Mouse (Mus musculus): ENCODE measurements around the gene Zfp472. TPM values are rescaled to one million over a fixed set of nuclear protein-coding genes. Genes with fewer than 3 reads are reported as not detected.

Zfp472 gene
- total RNA-seq (2021), result 1 to 10 TPM; 1.3 to 1.5 TPM
- long read RNA-seq, experiment 1, partial matches to known transcripts, result 0 of 1 reads
- long read RNA-seq, experiment 1, other reads (novel, unspliced or antisense), result 0 of 1 reads
- long read RNA-seq, experiment 2, partial matches to known transcripts, result 0 of 1 reads
- long read RNA-seq, experiment 2, other reads (novel, unspliced or antisense), result 0 of 1 reads

DNA sequence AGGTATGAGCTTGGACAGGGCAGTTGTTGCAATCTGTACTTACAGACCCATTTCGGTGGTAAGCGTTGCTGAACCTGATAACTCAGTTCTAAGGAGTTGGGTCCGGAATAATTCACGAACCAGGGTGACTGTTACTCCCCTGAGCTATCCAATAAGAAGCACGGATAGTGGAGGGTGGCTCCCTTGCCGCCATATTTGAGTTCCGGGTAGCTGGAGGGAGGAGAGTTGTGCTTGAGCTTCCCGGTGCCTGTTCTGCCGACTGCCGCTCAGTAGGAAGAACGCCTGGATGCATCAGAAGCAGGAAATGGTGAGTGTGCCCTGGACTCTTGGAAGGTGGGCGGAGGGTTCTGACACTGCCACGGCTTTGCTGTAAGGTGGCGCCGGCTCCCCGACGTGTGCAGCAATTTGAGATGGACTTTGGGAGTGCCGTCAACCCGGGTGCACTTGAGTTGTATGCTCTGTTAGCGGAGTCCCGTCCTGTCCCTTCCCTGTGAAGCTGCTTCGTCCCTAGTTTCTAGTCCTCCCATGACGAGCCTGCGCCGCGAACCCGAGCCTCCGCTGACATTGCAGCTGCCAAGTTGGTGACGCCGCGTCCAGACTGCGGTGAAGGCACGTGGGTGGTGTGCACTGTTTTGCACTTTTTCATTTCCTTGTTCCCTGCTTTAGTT is at the start of gene Zfp472:
Gene Zfp472 (plus strand): TSS at position 192 of the 668 bp plus-strand sequence.
- DNase-seq, result peak; percentile 81 to 82
- intact Hi-C loops (cut with DNase I), result no loop called here

DNA sequence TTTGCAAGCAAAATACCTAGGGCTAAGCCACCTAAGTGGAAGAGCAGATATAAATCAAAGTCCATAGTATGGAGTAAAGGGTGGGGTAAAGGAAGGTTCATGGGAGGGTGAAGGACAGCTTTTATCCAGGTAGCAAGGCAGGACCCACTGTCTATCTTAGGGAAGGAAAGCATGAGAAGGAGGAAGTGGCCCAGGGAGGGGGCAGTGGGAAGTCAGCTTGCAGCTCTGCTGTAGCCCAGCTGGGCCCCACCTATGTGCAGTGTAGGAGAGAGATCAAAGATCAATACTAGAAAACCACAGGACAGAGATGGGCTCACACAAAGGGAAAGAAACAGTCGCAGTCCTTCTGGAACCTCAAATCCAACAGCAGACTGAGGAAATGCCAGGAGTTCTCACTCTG is 49.5 kb upstream of the Zfp472 start:
- no peak for DNase-seq
- intact Hi-C loops (cut with DNase I), result no loop called here

DNA sequence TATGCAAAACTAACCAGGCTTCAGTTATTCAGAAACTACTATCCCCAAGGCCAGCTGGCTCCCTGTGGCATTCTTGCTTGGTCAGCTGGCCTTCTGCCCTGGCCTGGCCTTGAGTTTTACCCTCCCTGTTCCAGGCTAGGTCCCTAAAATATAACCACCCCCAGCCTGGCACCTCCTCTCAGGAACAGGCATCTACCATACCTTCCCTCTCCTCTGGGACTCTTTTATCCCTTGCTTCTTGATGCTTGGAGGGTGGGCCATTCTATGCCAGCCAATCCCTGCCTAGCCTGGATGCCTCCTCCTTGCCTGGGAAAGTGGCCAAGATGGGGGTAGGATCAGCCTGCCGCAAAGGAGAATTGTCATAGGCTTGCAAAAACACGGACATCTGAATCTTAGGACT is 48.5 kb upstream of the Zfp472 start, which contains the start of gene Cyp4f14:
Gene Cyp4f14 (minus strand): TSS at position 212 of the 400 bp plus-strand sequence.
- DNase-seq, result peak in 1 of 2 experiments; percentile 31
- intact Hi-C loops (cut with DNase I), result no loop called here

DNA sequence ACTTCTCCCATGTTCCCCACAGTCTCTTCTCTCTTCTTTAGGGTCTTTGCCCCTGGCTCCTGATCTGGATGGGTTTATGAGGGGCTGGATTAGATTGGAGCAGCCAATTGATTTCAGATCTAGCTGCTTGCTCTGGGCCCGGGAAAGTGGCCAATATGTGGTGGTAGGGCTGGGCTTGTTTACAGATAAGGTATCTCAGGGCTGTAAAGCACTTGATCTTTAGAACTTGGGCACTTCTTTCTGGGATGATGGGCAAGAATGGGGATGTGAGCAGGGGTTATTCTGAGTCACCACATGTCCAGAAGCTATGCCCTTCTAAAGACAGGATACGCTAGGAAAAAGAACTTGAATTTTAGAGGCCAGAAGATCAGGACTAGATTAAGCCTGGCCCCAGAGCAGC is 46.5 kb upstream of the Zfp472 start:
- intact Hi-C loops (cut with DNase I), result no loop called here
- DNase-seq, result no peak

DNA sequence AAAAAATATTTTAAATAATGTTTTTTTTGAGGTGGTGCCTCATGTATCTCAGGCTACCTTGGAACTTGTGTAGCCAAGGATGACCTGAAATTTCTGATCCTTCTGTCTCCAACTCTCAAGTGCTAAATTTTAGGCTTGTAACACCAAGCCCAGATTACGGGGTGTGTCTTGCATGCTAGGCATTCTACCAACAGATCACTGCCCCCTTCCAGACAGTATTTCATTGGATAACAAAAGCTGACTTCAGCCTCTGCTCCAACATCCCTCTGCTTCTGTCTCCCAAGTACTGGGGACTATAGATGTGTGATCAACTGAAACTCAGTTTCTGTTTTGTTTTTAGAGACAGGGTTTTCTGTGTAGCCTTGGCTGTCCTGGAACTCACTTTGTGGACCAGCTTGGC is 41.9 kb upstream of the Zfp472 start:
- intact Hi-C loops (cut with DNase I), result no loop called here
- DNase-seq, result no peak

DNA sequence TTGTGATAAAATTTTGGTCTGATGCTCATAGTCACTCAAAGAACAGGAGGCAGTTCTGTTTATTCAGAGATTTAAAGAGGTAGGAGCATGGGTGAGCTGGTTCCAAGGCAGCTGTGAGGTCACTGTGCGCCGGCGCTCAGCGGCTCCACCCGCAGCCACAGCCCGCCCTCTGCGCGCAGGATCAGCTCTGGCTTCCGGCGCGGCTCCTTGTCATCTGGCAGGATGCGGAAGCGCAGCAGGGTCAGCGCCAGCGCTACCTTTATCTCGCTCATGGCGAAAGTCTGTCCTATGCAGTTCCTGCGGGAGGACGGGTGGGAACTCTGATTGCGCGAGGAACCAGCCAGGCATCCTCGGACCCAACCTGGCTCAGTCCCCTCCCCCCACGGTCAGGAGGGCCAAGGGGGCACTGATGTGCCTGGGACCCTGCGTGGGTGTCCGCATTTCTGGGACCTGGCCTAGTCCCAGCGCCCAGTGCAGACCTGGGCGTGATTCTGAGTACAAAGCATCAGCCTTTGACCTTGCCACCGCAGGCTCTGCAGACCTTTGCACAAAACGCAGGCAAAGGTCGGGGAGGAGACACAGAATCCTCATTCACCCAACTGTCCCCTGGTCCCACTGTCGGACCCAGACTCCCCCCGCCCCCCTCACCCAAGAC is 40.8 kb upstream of the Zfp472 start:
- intact Hi-C loops (cut with DNase I), result no loop called here
- peak; percentile 46 to 57 for DNase-seq

DNA sequence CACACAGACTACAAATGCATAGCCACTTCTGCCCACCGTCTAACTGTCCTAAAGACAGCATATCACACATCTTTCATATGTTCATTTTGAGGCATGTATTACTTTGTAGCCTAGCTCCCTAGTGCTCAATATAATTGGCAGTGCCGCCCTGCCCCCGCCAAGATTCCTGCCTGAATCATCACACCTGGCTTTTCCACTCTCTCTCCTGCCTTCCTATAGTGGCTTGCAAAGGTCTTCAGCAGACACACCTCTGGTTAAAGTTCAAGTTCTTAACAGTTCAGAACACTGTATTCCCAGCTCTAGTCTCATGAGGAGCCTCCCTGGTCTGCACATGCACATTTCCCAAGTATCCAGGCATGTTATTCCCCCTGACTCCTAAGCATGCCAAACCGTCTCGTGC is 37.8 kb upstream of the Zfp472 start:
- intact Hi-C loops (cut with DNase I), result no loop called here
- no peak for DNase-seq

DNA sequence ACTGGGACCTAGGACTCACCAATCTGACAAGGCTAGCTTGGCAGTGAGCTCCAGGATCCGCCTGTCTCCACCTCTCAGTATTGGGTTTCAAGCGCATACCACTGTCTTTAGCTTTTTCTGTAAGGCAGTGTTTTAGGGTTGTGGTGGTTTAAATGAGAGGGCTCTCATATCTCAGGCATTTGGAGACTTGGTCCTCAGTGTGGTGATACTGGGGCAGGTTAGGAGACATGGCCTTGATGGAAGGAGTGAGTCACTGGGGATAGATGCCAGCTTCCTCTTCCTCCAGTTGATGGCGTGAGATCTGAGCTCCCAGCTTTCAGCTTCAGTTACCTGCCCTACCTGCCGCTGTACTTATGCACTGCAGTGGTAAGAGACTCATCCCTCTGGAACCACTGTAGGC is 25.8 kb upstream of the Zfp472 start:
- no peak for DNase-seq
- intact Hi-C loops (cut with DNase I), result no loop called here

DNA sequence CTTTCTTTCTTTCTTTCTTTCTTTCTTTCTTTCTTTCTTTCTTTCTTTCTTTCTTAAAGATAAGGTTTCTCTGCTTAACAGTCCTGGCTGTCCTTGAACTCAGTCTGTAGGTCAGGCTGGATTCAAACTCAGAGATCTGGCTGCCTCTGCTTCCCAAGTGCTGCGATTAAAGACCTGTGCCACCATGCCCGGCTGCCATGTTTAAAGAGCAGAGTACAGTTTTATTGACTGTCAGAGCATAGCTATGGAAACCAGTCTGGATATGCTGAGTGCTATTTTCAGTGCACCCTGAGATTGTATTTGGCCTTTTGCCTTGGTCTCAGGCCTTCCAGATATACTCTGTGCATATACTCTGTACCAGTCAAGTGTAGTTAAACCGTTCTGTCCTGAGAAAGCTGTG is 22.0 kb upstream of the Zfp472 start:
- intact Hi-C loops (cut with DNase I), result no loop called here
- DNase-seq, result no peak

DNA sequence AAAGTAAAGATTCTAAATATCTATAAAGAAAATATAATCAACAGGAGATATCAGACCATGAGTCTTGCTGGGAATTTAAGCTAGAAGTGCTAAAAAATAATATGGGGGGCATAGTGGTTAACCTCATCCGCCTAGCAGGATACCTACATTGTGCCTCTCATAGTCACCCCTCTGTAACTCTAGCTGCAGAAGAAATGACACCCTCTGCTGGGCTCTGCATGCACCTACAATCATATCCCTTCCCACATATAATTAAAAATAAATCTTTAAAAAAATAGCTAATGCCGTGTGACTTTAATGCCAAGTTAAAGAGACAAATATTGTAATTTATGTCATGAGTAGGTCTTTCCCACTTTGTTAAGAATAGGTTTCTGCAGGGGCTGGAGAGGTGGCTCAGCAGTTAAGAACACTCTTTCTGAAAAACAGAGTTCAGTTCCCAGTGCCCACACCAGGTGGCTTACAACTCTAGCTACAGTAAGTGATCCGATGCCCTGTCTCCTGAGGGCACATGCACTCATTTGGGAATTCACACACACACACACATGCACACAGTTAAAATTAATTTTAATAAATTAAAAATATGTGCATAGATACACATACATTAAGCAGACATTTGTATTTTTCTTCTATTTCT is 21.1 kb upstream of the Zfp472 start:
- intact Hi-C loops (cut with DNase I), result loop anchor here (5.0 kb wide), 2 partner anchors 37 to 177 kb away; no protein-coding TSS in a partner anchor
- DNase-seq, result no peak

DNA sequence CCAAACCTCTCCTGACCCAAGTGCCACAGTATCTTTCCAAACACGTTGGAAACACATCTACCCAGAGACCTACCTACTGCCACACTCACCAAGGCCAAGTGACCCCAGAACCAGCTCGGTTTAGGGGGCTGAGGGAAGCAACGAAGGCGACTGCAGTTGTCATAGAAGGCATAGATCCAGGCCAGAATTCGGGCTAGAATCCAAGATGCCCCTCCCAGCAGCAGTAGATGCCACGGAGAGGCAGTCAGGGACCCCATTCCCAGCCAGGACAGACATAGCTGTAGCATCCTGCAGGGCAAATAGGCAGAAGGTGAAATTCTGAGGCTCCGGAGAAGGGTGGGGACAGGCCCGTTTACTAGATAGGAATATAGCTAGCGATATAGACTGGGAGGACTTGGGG is 18.9 kb upstream of the Zfp472 start:
- intact Hi-C loops (cut with DNase I), result loop anchor here (5.0 kb wide), 2 partner anchors 39 to 179 kb away; no protein-coding TSS in a partner anchor
- no peak for DNase-seq

DNA sequence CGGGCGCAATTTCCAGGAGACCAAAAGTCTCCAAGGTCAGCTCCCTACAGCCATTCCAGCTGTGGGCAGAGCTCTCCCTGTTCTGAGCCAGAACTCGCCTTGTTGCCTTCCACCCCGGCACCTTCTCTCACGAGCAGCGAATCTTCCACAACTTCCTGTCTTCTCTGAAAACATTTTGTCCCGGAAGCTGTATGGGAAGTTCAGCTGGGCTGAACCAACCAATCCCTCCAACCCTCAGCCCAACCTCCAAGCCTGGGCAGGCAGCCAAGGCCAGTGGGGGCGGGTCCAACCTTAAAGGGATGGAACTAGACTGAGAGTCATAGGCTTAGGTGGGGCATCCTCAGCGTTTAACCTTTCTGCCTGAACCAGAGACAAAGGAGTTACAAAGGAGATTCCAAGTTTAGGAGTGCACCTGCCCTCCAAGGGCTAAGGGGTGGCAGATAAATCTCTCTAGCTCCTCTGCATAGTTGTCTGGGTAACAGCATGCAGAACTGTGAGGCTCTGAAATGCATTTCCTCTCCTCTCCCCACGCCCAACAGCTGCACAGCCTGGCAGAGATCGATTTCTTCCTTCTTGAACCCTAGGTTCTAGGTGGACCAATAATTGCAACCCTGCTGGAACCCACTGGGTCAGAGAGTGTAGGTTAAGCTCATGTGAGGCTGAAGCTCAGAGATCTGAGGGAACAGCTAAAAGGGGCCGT is 18.2 kb upstream of the Zfp472 start, which contains the start of gene Cyp4f13:
Gene Cyp4f13 (minus strand): TSS at position 188 of the 700 bp plus-strand sequence.
- DNase-seq, result peak; percentile 98 to 100
- intact Hi-C loops (cut with DNase I), result loop anchor here (5.0 kb wide), 2 partner anchors 40 to 180 kb away; no protein-coding TSS in a partner anchor

DNA sequence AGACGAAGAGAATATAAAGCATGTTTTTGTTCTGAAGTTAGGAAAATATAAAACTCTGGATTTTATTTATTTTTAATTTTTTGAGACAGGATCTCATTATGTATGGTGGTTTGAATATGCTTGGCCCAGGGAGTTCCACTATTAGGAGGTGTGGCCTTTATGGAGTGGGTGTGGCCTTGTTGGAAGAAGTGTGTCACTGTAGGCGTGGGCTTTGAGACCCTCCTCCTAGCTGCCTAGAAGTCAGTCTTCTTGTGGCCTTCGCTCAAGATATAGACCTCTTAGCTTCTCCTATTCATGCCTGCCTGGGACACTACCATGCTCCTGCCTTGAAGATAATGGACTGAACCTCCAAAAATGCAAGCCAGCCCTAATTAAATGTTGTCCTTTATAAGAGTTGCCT is 15.5 kb upstream of the Zfp472 start:
- intact Hi-C loops (cut with DNase I), result loop anchor here (10.0 kb wide), 1 partner anchor 315 kb away; no protein-coding TSS in a partner anchor
- no peak for DNase-seq

DNA sequence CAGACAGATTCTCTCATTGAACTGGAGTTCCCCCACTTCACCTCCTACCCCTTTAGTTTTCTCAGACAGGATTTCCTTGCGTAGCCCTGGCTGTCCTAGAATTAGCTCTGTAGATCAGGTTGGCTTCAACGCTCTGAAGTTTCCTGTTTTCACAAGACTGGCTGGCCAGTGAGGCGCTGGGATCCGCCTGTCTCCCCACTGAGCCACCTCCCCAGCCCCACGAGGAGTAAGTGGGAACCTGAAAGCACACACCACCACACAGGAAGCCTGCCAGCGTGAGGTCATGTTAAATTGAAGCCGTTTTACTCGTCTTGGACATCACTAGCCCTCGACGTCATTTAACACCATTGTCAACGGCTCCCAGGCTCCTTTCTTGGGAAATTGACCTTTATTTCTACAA is 14.6 kb upstream of the Zfp472 start:
- DNase-seq, result no peak
- intact Hi-C loops (cut with DNase I), result loop anchor here (10.0 kb wide), 1 partner anchor 316 kb away; no protein-coding TSS in a partner anchor

DNA sequence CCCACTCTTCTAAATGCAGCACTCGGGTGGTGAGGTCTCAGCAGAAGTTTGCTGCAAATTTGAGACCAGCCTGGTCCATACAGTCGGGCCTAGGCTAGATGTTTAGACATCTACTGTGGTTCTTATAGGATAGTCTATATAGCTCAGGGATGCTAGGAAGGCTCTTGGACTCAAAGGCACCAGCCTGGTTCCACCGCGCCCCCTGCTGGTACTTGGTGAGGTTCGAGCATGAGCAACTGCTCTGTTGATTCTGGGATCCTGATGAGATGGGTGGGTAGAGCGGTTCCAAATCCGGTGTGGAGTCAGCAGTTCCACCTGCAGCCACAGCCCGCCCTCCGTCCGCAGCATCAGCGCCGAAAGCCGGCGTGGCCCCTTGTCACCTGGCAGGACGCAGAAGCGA is 14.2 kb upstream of the Zfp472 start:
- intact Hi-C loops (cut with DNase I), result loop anchor here (10.0 kb wide), 1 partner anchor 317 kb away; no protein-coding TSS in a partner anchor
- peak; percentile 70 to 80 for DNase-seq

DNA sequence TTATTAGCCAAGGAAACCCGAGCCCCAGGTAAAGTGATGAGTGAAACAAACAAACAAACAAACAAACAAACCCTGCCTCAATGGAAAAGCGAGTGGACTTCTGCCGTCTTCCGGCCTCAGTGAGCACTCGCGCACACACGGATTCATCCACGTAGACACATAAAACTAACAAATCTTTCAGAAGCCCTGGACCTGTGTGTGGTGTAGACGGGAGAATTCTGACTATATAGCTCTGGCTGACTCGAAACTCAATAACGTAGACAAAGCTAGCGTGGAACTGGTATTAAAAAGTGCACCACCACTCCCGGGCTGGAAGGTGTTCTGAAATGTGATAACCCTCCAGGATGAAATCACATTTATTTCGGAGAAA is 376 bp upstream of the Zfp472 start:
- intact Hi-C loops (cut with DNase I), result no loop called here
- no peak for DNase-seq

DNA sequence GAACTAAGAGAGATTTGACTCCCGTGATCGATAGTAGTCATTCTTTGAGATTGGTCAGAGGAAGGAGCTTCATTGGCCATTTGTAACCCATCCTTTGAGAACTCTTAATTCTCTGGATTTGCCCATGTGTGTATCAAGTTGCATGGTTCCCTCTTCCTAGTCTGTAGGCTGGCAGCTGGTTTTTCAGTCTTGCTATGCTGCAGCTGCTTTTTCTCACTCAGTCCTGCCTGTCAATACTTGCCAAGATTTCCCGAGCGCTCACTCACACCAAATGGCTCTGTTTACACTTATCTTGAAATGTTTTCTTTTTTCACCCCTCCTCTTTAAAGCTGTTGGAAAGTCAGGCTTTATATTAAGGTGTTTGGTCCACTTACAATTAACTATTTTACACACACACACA is 15.7 kb downstream of the Zfp472 start:
- intact Hi-C loops (cut with DNase I), result no loop called here
- DNase-seq, result no peak

DNA sequence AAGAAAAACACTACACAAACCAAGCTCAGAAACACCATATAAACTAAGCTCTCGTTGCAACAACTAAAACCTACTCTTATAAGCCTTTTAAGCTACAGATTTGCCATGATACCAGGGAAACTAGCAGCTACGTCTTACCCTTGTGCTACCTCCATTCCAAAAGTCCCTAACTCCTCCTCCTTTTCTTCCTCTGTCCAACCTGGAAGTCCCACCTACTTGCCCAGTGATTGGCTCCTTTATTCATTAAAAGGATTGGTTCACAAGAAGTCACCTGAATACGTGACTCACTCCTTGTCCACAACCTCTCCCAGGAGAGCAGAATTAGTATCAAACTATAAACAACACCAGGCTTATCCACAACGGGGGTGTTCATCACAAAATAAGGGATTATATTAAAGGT is 20.7 kb downstream of the Zfp472 start:
- no peak for DNase-seq
- intact Hi-C loops (cut with DNase I), result no loop called here

DNA sequence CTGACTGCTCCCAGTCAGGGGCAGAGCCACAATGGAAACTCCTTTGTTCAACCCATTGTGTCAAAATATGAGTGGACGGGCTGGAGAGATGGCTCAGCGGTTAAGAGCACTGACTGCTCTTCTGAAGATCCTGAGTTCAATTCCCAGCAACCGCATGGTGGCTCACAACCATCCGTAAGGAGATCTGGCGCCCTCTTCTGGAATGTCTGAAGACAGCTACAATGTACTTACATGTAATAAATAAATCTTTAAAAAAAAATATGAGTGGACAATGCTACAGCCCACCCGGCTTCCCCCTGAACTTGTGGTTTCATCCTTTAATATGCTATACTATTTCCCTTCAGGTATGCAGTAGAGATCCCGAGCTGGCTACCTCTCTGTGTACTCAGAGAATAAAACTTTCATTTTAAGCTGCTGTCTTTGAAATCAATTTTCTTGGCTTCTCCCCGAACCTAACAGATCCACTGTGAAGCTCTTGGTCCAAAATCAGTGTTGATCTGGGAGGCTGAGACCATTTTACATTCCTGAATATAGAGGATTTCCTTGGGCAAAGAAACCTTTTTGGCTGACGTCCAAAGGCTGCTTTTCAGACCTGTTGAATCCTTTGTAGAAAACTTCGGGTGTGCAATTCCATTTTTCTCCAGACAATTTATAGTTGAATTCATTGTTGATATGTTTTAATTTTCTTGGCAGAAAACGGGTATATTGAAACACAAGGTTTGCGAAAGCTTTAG is 26.5 kb downstream of the Zfp472 start:
- intact Hi-C loops (cut with DNase I), result no loop called here
- no peak for DNase-seq
